Mouse (Mus musculus) 3T3-L1 (cell line): ENCODE data around the gene Myom1.
"Not testable (repeated sequence)": the region's sequence is repeated elsewhere in the genome, so short reads cannot be mapped to it uniquely, and the experiment has no call there.

Source experiments
- DNase-seq: peaks from one replicate; pipeline ENCODE4 v3.0.0-alpha.2; 2015; ENCODE audit warnings: low read depth, low spot score

Myom1 gene

GRCm38 (mm10) chr17:71002081-71002743 lies at the start of gene Myom1:
Gene Myom1, plus strand, starts transcription at chr17:71002633.
- peak; percentile 98 for DNase-seq

GRCm38 (mm10) chr17:70963546-70963945 lies 38.9 kb upstream of the Myom1 start:
- peak; percentile 77 for DNase-seq

- no peak for DNase-seq
These were observed 37.2 kb upstream of the Myom1 start for GRCm38 (mm10) chr17:70965281-70965680.

GRCm38 (mm10) chr17:70966126-70966525 lies 36.3 kb upstream of the Myom1 start:
- DNase-seq: no peak

GRCm38 (mm10) chr17:70967191-70967590 lies 35.2 kb upstream of the Myom1 start:
- peak; percentile 24 for DNase-seq

GRCm38 (mm10) chr17:70967646-70968045 lies 34.8 kb upstream of the Myom1 start:
- no peak for DNase-seq

GRCm38 (mm10) chr17:70968606-70969191 lies 33.7 kb upstream of the Myom1 start:
- DNase-seq: peak; percentile 87

GRCm38 (mm10) chr17:70971206-70971605 lies 31.2 kb upstream of the Myom1 start:
- DNase-seq: no peak

GRCm38 (mm10) chr17:70973398-70973797 lies 29.0 kb upstream of the Myom1 start:
- DNase-seq: no peak

GRCm38 (mm10) chr17:70974065-70974464 lies 28.4 kb upstream of the Myom1 start:
- DNase-seq: not testable (repeated sequence)

- no peak for DNase-seq
These were observed 24.6 kb upstream of the Myom1 start for GRCm38 (mm10) chr17:70977799-70978198.

GRCm38 (mm10) chr17:70979345-70980223 lies 22.8 kb upstream of the Myom1 start:
- peak; percentile 54 for DNase-seq

GRCm38 (mm10) chr17:70985501-70986354 lies 16.7 kb upstream of the Myom1 start:
- no peak for DNase-seq

- no peak for DNase-seq
These were observed 16.1 kb upstream of the Myom1 start for GRCm38 (mm10) chr17:70986355-70986740.

GRCm38 (mm10) chr17:70986831-70987660 lies 15.4 kb upstream of the Myom1 start:
- DNase-seq: no peak

- DNase-seq: no peak
These were observed 14.1 kb upstream of the Myom1 start for GRCm38 (mm10) chr17:70988337-70988767.

- DNase-seq: peak; percentile 50
These were observed 13.0 kb upstream of the Myom1 start for GRCm38 (mm10) chr17:70989430-70989829.

GRCm38 (mm10) chr17:70989991-70990390 lies 12.4 kb upstream of the Myom1 start:
- DNase-seq: peak; percentile 51

- peak; percentile 78 for DNase-seq
These were observed 11.8 kb upstream of the Myom1 start for GRCm38 (mm10) chr17:70990403-70991303.
